Mouse (Mus musculus): ENCODE data around the gene Mindy2. TPM values are rescaled to one million over a fixed set of nuclear protein-coding genes. Genes with fewer than 3 reads are reported as not detected.

Gene Mindy2
- total and polyA plus RNA-seq, 3 experiments: 6.3 to 6.8 TPM; not detected in 1

- H3K79me2 ChIP-seq (ENCODE audit: control insufficient read depth, insufficient read depth, low read length, poor library complexity): no peaks in the 10 kb centered on the region
- H3K4me1 ChIP-seq (ENCODE audit: control insufficient read depth in 1 of 2, insufficient read depth in 2 of 2, low read length in 2 of 2): peaks cover 4% of the 10 kb centered on the region in 2 experiments; a peak in 2 of 4 replicates
- H3K4me3 ChIP-seq (ENCODE audit: control insufficient read depth in 1 of 2, insufficient read depth in 1 of 2, low read depth in 2 of 2, low read length in 2 of 2): no peak overlapping the region
- H3K9me3 ChIP-seq (replicated peaks; ENCODE audit: insufficient read depth, low read length): no peaks in the 10 kb centered on the region
- no peak for TF ChIP-seq BHLHE40 (IDR thresholded peaks at IDR 0.05; ENCODE audit: borderline replicate concordance, low read depth, low read length)
- TF ChIP-seq SMC3 (IDR thresholded peaks at IDR 0.05; ENCODE audit: low read depth, low read length): no peak
- no peak for TF ChIP-seq RAD21 (IDR thresholded peaks at IDR 0.05; ENCODE audit: low read depth, low read length)
- TF ChIP-seq HCFC1 (IDR thresholded peaks at IDR 0.05; ENCODE audit: low read depth, low read length): no peak
- TF ChIP-seq UBTF (IDR thresholded peaks at IDR 0.05; ENCODE audit: borderline replicate concordance, insufficient read depth, low read depth, low read length): no peak
- no peak for TF ChIP-seq TAL1 (IDR thresholded peaks at IDR 0.05; ENCODE audit: low read length)
- no peak for TF ChIP-seq ZNF384 (IDR thresholded peaks at IDR 0.05; ENCODE audit: low read depth, low read length)
- TF ChIP-seq TBP (IDR thresholded peaks at IDR 0.05; ENCODE audit: low read depth, low read length): no peak
- TF ChIP-seq NELFE (IDR thresholded peaks at IDR 0.05; ENCODE audit: low read depth, low read length): no peak
- no peak for TF ChIP-seq E2F4 (IDR thresholded peaks at IDR 0.05; ENCODE audit: borderline replicate concordance, low read depth, low read length)
- no peak for TF ChIP-seq RCOR1 (IDR thresholded peaks at IDR 0.05; ENCODE audit: low read depth, low read length)
- TF ChIP-seq MAFK (IDR thresholded peaks at IDR 0.05; ENCODE audit: borderline replicate concordance, low read depth, low read length): no peak
- no peak for TF ChIP-seq CTCF (IDR thresholded peaks at IDR 0.05 in 2 of 3, conservative IDR thresholded peaks at IDR 0.05 in 1 of 3; ENCODE audit: control insufficient read depth in 1 of 3, insufficient read depth in 1 of 3, low read depth in 2 of 3, low read length in 3 of 3, poor library complexity in 1 of 3, severe bottlenecking in 1 of 3)
- TF ChIP-seq ZKSCAN1 (IDR thresholded peaks at IDR 0.05; ENCODE audit: low read depth, low read length): no peak
- no peak for TF ChIP-seq EP300 (IDR thresholded peaks at IDR 0.05; ENCODE audit: low read depth in 1 of 2, low read length in 2 of 2)
- no peak for TF ChIP-seq MYC (IDR thresholded peaks at IDR 0.05; ENCODE audit: low read depth, low read length)
- no peak for TF ChIP-seq MYB (IDR thresholded peaks at IDR 0.05; ENCODE audit: low read depth, low read length)
- TF ChIP-seq POLR2AphosphoS5 (IDR thresholded peaks at IDR 0.05; ENCODE audit: borderline replicate concordance, low read depth, low read length): no peak
- H3K36me3 ChIP-seq (ENCODE audit: control insufficient read depth in 1 of 2, insufficient read depth in 2 of 2, low read length in 2 of 2): peaks cover 0 to 2% of the 10 kb centered on the region in 2 experiments; a peak in 3 of 4 replicates
- H3K27me3 ChIP-seq (ENCODE audit: control insufficient read depth in 1 of 2, insufficient read depth in 2 of 2, low read length in 2 of 2): no peaks in the 10 kb centered on the region
- H3K27ac ChIP-seq (ENCODE audit: control insufficient read depth, low read depth, low read length): no peak overlapping the region
- H3K9ac ChIP-seq (ENCODE audit: control insufficient read depth, low read depth, low read length, poor library complexity, severe bottlenecking): no peak overlapping the region
- no peak for DNase-seq (ENCODE audit: low read depth, low spot score)
Measured at GRCm38 (mm10) chr9:70636748-70637147, 20.2 kb downstream of the Mindy2 start.

DNA sequence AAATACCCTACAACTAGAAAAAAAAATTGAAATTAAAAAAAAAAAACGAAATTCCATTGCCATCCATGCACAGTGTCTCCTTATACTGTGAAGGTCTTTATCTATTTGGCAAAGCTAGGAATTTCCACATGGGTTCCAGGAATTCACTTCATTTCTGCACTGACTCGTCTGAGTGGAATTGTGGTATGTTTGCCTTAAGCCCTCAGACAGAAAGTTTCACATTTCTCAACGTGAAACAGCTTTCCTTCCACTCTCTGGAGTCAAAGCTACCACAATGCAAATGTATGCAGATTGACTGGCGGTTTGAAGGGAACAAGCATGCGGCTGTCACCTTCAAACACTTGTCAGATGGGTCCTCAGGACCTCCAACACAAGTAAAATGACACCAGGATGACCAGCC lies 25.3 kb downstream of the Mindy2 start:
- Histone ChIP-seq H3K79me2 (ENCODE audit: control insufficient read depth, insufficient read depth, low read length, poor library complexity) (no peaks in the 10 kb centered on the region), H3K27me3 (ENCODE audit: control insufficient read depth in 1 of 2, insufficient read depth in 2 of 2, low read length in 2 of 2) (no peaks in the 10 kb centered on the region), H3K4me3 (ENCODE audit: control insufficient read depth in 1 of 2, insufficient read depth in 1 of 2, low read depth in 2 of 2, low read length in 2 of 2) (no peak overlapping the region), H3K4me1 (ENCODE audit: control insufficient read depth in 1 of 2, insufficient read depth in 2 of 2, low read length in 2 of 2) (no peaks in the 10 kb centered on the region), H3K27ac (ENCODE audit: control insufficient read depth, low read depth, low read length) (no peak overlapping the region), H3K9ac (ENCODE audit: control insufficient read depth, low read depth, low read length, poor library complexity, severe bottlenecking) (no peak overlapping the region), H3K36me3 (ENCODE audit: control insufficient read depth in 1 of 2, insufficient read depth in 2 of 2, low read length in 2 of 2) (peaks cover 0 to 5% of the 10 kb centered on the region in 2 experiments; a peak in 1 of 4 replicates), H3K9me3 (replicated peaks; ENCODE audit: insufficient read depth, low read length) (no peaks in the 10 kb centered on the region)
- DNase-seq (ENCODE audit: low read depth, low spot score): no peak
- TF ChIP-seq ZC3H11A (IDR thresholded peaks at IDR 0.05; ENCODE audit: low read depth, low read length): no peak

Data from MEL (cell line).